Mouse (Mus musculus) limb, embryonic 15.5 days (tissue): Measurements from ENCODE around the gene Zfp541. TPM values are rescaled to one million over a fixed set of nuclear protein-coding genes. Genes with fewer than 3 reads are reported as not detected.

ENCODE experiments used
- ATAC-seq: fragments of 200-750 bp; cut with Nextera tagmentation; 2 replicates; pipeline ENCODE4 v1.8.0; 2017; ENCODE audit warnings: low read depth, moderate TSS enrichment; ENCODE audit not compliant: insufficient number of reproducible peaks, low FRiP score, low TSS enrichment
- H3K27ac ChIP-seq: fragments of 300-500 bp; sonication (generic); 2 replicates; pipeline ENCODE4 v1.5.1; 2015; ENCODE audit warnings: moderate library complexity, mild to moderate bottlenecking, inconsistent platforms
- H3K27me3 ChIP-seq: fragments of 300-500 bp; sonication (generic); 2 replicates; pipeline ENCODE4 v1.6.1; 2015; ENCODE audit warnings: inconsistent platforms
- H3K36me3 ChIP-seq: fragments of 300-500 bp; sonication (generic); 2 replicates; pipeline ENCODE4 v1.6.1; 2015; ENCODE audit warnings: inconsistent platforms
- H3K4me1 ChIP-seq: fragments of 300-500 bp; sonication (generic); 2 replicates; pipeline ENCODE4 v1.6.1; 2015; ENCODE audit warnings: inconsistent platforms
- H3K4me2 ChIP-seq: fragments of 300-500 bp; sonication (generic); 2 replicates; pipeline ENCODE4 v1.6.1; 2015; ENCODE audit warnings: mild to moderate bottlenecking, inconsistent platforms
- H3K4me3 ChIP-seq: fragments of 300-500 bp; sonication (generic); 2 replicates; pipeline ENCODE4 v1.5.1; 2015; ENCODE audit warnings: mild to moderate bottlenecking, inconsistent platforms
- H3K9ac ChIP-seq: fragments of 300-500 bp; sonication (generic); 2 replicates; pipeline ENCODE4 v1.6.1; 2015; ENCODE audit warnings: inconsistent platforms
- H3K9me3 ChIP-seq: fragments of 300-500 bp; sonication (generic); 2 replicates; pipeline ENCODE4 v1.6.1; 2016; ENCODE audit warnings: inconsistent platforms
- WGBS: fragments of 180-500 bp; shearing (Covaris S2); methylation state at CpG from one replicate; pipeline ENCODE4 v1.1.7; 2015; 5-methylcytosine and 5-hydroxymethylcytosine counted together
- polyA plus RNA-seq: library from polyadenylated mRNA; unstranded; fragments of >200 nt; fragmentation: Nextera tagmentation; extraction: Ambion mirVana; gene quantifications from 2 replicates; pipeline ENCODE4 v1.2.1, GENCODE M21; 2015

Gene Zfp541
- polyA plus RNA-seq, 1 experiment from 2014 or later: not detected

GRCm38 (mm10) chr7:16031072-16031471, 30.5 kb upstream of the Zfp541 start:
- WGBS: 85% methylated on average over 4 of the region's 4 CpGs
- no peaks in the 10 kb centered on the region; the same call in 1 of the 2 replicates for H3K36me3 ChIP-seq

GRCm38 (mm10) chr7:16033059-16033458, 28.6 kb upstream of the Zfp541 start:
- Histone ChIP-seq H3K27me3 (no peaks in the 10 kb centered on the region), H3K9ac (no peak overlapping the region), H3K27ac (no peak overlapping the region), H3K4me2 (no peak overlapping the region), H3K9me3 (no peaks in the 10 kb centered on the region), H3K36me3 (no peaks in the 10 kb centered on the region; the same call in 1 of the 2 replicates), H3K4me3 (no peak overlapping the region), H3K4me1 (peaks cover 10% of the 10 kb centered on the region)
- ATAC-seq: no peak
- WGBS: 92% methylated on average over 1 of the region's 1 CpGs

More at GRCm38 (mm10) chr7:16031072-16031471, 30.5 kb upstream of the Zfp541 start:
- no peaks in the 10 kb centered on the region for H3K9me3 ChIP-seq
- ATAC-seq: no peak
- H3K4me2 ChIP-seq: no peak overlapping the region
- no peak overlapping the region for H3K4me3 ChIP-seq
- H3K9ac ChIP-seq: no peak overlapping the region
- peaks cover 10% of the 10 kb centered on the region for H3K4me1 ChIP-seq
- H3K27ac ChIP-seq: peak overlapping the region; percentile 52; the same call in 1 of the 2 replicates
- H3K27me3 ChIP-seq: no peaks in the 10 kb centered on the region

DNA sequence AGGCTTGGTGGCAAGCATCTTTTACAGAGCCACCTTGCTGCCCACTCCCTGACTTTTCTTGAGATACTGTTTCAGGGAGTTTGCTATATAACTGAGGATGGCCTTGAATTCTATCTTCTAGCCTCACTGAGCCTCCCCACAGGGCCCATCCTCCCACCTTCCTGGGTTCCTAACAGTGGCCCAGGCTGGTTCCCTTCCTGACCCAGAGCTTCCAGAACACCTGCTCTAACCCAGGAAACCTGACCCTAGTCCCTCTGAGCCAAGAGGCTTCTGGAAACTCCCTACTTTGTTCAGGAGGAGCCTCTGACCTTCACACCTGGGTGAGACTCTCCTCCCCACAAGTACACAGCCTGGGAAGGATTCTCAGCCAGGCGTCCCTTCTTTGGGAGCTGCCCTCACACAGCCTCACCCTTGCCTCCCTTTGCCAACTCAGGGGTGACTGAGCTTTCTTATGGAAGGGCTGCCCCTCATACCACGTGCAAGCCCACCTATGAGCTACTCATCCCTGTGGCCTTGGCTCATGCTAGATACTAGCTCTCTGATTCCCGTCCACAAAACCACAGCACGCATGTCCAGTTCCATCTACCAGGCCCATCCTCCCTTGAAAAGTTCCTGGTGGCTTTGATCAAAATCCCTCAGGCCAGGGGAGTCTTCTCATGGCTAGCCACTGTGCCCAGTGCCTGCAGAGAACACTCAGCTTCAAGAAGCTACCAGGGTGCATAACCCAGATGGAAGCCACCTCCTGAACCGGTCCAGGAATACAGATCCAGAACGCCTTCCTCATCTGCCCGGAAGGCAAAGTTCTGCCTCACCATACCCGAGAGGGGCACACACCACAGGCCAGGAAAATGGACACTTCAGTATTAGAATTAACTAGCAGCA, 27.8 kb upstream of the Zfp541 start:
- ATAC-seq: no peak
- Histone ChIP-seq H3K4me3 (no peak overlapping the region), H3K4me1 (peaks cover 8% of the 10 kb centered on the region), H3K9ac (no peak overlapping the region), H3K9me3 (no peaks in the 10 kb centered on the region), H3K27ac (no peak overlapping the region), H3K4me2 (no peak overlapping the region), H3K27me3 (no peaks in the 10 kb centered on the region), H3K36me3 (no peaks in the 10 kb centered on the region; the same call in 1 of the 2 replicates)
- WGBS: 88% methylated on average over 8 of the region's 8 CpGs

GRCm38 (mm10) chr7:16036972-16037371, 24.6 kb upstream of the Zfp541 start:
- no peaks in the 10 kb centered on the region for H3K9me3 ChIP-seq
- 81% methylated on average over 6 of the region's 6 CpGs for WGBS
- no peak for ATAC-seq
- H3K4me3 ChIP-seq: no peak overlapping the region
- no peak overlapping the region for H3K4me2 ChIP-seq
- 0 out of 2 replicates have a peak, but pooled peaks cover 5% of the 10 kb centered on the region for H3K4me1 ChIP-seq
- H3K27ac ChIP-seq: no peak overlapping the region
- no peaks in the 10 kb centered on the region for H3K27me3 ChIP-seq
- H3K36me3 ChIP-seq: no peaks in the 10 kb centered on the region
- H3K9ac ChIP-seq: no peak overlapping the region

DNA sequence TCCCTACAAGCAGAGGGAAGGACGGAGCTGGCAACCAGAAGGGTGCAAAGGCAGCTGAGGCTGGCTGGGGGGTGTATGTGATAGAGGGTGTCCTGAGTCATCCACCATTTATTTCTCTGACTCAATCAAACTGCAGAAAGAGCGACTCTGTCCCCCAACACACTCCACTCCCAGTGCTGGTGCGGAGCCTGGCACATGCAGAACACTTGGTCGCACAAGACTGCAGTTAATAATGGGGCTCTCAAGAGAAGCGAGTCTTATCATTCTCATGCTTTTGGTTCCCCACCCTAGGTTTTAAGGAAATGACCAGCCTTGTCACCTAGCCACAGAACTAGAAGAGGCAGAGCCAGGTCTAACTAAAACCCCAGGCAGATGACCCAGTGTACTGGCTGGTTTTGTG, 22.3 kb upstream of the Zfp541 start:
- Histone ChIP-seq H3K27me3 (no peaks in the 10 kb centered on the region), H3K36me3 (no peaks in the 10 kb centered on the region), H3K9me3 (no peaks in the 10 kb centered on the region), H3K4me1 (peaks cover 18% of the 10 kb centered on the region), H3K27ac (no peak overlapping the region), H3K9ac (no peak overlapping the region), H3K4me2 (no peak overlapping the region), H3K4me3 (no peak overlapping the region)
- 89% methylated on average over 5 of the region's 5 CpGs for WGBS
- no peak for ATAC-seq

DNA sequence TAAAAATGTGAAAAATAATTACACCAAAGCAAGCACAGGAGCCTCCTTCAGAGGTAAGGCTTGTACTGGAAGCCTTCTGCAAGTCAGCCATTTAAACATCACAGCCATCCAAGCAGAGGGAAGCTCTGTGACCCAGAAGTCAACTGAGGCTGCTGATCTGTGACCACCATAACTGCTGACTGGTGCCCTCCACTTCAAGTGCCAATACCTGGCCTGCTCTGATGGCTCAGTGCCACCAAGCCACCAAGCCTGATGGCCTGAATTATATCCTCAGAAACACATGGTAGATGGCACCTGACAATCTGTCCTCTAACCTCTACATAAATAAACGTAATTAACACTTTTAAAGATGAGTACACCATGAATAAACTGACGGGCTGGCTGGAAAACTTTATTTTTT, 20.4 kb upstream of the Zfp541 start:
- H3K27ac ChIP-seq: no peak overlapping the region
- no peak for ATAC-seq
- no peak overlapping the region for H3K4me2 ChIP-seq
- 83% methylated on average over 2 of the region's 2 CpGs for WGBS
- H3K4me1 ChIP-seq: peaks cover 37% of the 10 kb centered on the region
- no peaks in the 10 kb centered on the region for H3K36me3 ChIP-seq
- H3K4me3 ChIP-seq: no peak overlapping the region
- H3K9ac ChIP-seq: no peak overlapping the region
- no peaks in the 10 kb centered on the region for H3K9me3 ChIP-seq
- H3K27me3 ChIP-seq: no peaks in the 10 kb centered on the region

DNA sequence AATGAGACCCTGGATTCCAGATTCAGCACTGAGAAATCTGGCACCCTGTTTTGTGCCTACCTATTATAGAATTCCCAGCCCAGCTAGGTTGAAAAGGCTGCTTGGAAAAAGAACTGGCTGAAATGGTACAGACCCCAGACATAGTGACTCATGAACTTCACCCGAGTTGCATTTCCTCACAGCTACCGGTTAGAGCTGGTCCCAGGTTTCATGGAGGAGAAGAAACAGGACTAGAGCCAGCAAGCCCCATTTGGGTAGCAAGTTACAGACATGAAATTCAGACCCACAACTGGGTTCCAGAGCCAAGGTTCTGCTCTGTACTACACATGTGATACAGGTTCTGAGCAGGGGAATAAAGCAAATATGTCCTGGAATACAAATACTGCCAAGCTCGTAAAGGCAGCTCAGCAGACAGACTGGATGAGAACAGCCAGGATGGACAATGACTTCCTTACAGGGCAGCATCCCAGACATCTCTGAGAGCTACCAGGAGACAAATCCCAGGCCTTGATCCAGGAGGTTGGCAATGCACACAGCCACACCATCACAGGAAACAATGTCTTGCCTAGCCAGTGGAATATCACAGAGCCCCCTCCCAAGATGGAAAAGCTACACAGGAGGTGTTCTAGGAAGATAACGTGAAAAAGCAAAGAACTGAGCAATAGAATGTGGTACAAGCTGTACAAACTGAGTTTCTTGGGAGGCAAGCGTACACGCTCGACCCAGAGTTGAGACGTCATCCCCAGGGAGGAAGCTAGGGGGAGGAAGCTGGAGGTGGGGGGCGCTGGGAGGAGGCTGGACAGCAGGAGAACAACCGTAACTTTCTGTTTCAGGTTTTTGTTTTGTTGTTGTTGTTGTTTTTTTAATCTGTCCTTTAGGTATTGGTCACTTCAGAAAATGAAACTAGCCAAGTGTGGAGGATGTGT, 18.5 kb upstream of the Zfp541 start:
- peaks cover 41% of the 10 kb centered on the region for H3K4me1 ChIP-seq
- no peaks in the 10 kb centered on the region for H3K9me3 ChIP-seq
- WGBS: 59% methylated on average over 10 of the region's 10 CpGs
- H3K36me3 ChIP-seq: no peaks in the 10 kb centered on the region
- peak overlapping the region; percentile 98 for H3K27ac ChIP-seq
- H3K4me3 ChIP-seq: no peak overlapping the region; the same call in 1 of the 2 replicates
- H3K4me2 ChIP-seq: no peak overlapping the region
- no peak for ATAC-seq
- no peak overlapping the region for H3K9ac ChIP-seq
- H3K27me3 ChIP-seq: no peaks in the 10 kb centered on the region

GRCm38 (mm10) chr7:16043861-16044435, 17.7 kb upstream of the Zfp541 start:
- ATAC-seq: no peak
- Histone ChIP-seq H3K27ac (peak overlapping the region; percentile 98), H3K4me1 (peaks cover 43% of the 10 kb centered on the region), H3K9ac (no peak overlapping the region), H3K27me3 (no peaks in the 10 kb centered on the region), H3K4me2 (peak overlapping the region; percentile 27), H3K36me3 (no peaks in the 10 kb centered on the region), H3K9me3 (no peaks in the 10 kb centered on the region), H3K4me3 (no peak overlapping the region)
- WGBS: 18% methylated on average over 3 of the region's 3 CpGs

GRCm38 (mm10) chr7:16044531-16044930, 17.1 kb upstream of the Zfp541 start:
- no peaks in the 10 kb centered on the region for H3K36me3 ChIP-seq
- peaks cover 49% of the 10 kb centered on the region for H3K4me1 ChIP-seq
- no peaks in the 10 kb centered on the region for H3K27me3 ChIP-seq
- peak overlapping the region; percentile 27 for H3K4me2 ChIP-seq
- WGBS: 8% methylated on average over 5 of the region's 5 CpGs
- peak overlapping the region; percentile 98 for H3K27ac ChIP-seq
- no peak overlapping the region for H3K4me3 ChIP-seq
- no peak for ATAC-seq
- H3K9me3 ChIP-seq: no peaks in the 10 kb centered on the region
- peak overlapping the region; percentile 29; the same call in 1 of the 2 replicates for H3K9ac ChIP-seq

DNA sequence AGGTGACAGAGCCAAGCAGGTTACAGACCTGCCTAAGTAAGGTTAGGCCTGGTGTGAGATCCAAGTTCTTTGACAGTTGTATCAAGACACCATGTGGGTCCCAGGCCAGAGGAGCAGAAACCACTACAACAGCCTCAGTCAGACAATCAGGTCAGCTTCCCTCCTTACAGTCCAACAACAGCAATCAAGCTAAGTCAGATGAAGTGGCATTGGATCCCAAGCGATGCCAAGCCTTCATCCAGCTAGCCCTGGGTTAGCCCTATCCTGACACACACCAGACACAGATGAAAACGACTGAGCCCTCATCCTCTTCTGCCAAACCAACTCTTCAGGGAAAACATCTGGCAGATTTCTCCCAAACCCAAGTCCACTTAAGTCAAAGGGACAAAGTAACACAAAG, 16.1 kb upstream of the Zfp541 start:
- H3K9me3 ChIP-seq: no peaks in the 10 kb centered on the region
- H3K4me2 ChIP-seq: peak overlapping the region; percentile 76
- 39% methylated on average over 2 of the region's 2 CpGs for WGBS
- H3K4me3 ChIP-seq: peak overlapping the region; percentile 84
- peak overlapping the region; percentile 98 for H3K27ac ChIP-seq
- ATAC-seq: no peak
- no peaks in the 10 kb centered on the region for H3K36me3 ChIP-seq
- H3K27me3 ChIP-seq: no peaks in the 10 kb centered on the region
- H3K4me1 ChIP-seq: peaks cover 59% of the 10 kb centered on the region
- no peak overlapping the region for H3K9ac ChIP-seq

DNA sequence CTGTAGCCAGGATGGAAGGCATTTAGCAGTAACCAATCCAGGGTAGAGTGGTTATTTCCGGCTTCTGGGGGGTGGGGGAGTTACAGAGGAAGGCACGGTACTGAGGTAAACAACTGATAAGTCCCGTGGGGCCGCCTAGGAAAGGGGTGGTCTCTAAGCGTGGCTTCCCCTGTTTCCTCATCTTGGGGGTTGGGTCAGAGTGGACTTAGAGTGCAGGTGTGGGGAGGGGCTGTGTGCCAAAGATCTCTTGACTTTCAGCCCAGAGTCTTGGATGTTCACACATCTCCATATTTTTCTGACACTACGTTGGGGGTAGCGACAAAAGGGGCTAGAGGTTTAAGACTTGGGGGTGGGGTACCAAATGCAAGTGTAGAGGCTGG, 15.5 kb upstream of the Zfp541 start:
- no peaks in the 10 kb centered on the region for H3K9me3 ChIP-seq
- ATAC-seq: no peak
- H3K4me2 ChIP-seq: peak overlapping the region; percentile 76
- peak overlapping the region; percentile 84 for H3K4me3 ChIP-seq
- H3K27ac ChIP-seq: peak overlapping the region; percentile 98
- 2% methylated on average over 7 of the region's 7 CpGs for WGBS
- no peaks in the 10 kb centered on the region for H3K36me3 ChIP-seq
- H3K9ac ChIP-seq: peak overlapping the region; percentile 91
- H3K27me3 ChIP-seq: no peaks in the 10 kb centered on the region
- peaks cover 61% of the 10 kb centered on the region for H3K4me1 ChIP-seq
